Mouse (Mus musculus) layer of hippocampus, adult 18-20 months (tissue): Measurements from ENCODE around the gene Dscaml1. TPM values are rescaled to one million over a fixed set of nuclear protein-coding genes. Genes with fewer than 3 reads are reported as not detected.

Source experiments
- total RNA-seq, 2 experiments: library from RNA; stranded (reverse); gene quantifications; 2 replicates each; pipeline ENCODE4 v1.2.3; 2021

The Dscaml1 gene
- total RNA-seq, 2 experiments from 2014 or later = 81.6 to 85.3 TPM

Other genes with a start within 250 kb of the Dscaml1 start
- under 1 TPM; 0.22 to 0.81 TPM for gene BC049352, start 244.6 kb upstream of the Dscaml1 start, total RNA-seq
- not detected for gene Tmprss4, start 222.5 kb upstream of the Dscaml1 start, total RNA-seq
- 1 to 10 TPM; 2.4 to 2.8 TPM for gene Il10ra, start 157.5 kb upstream of the Dscaml1 start, total RNA-seq
- not detected for gene Tmprss13, start 107.5 kb upstream of the Dscaml1 start, total RNA-seq
- gene Fxyd6, start 56.4 kb upstream of the Dscaml1 start, total RNA-seq = 100 to 1,000 TPM in 1 of 2 experiments, 10 to 100 TPM in 1; 81.1 to 111 TPM
- gene Fxyd2, start 27.0 kb upstream of the Dscaml1 start, total RNA-seq = 1 to 10 TPM; 7.8 to 8.0 TPM